Mouse (Mus musculus) c-Kit-positive CD71-positive TER-119-negative erythroid progenitor cells, embryonic 14.5 days (primary cell): Measurements from ENCODE around the gene Robo1.

Experiments used
- DNase-seq: peaks from one replicate; pipeline ENCODE4 v3.0.0-alpha.2; 2013; ENCODE audit warnings: low read depth

Gene Robo1

GRCm38 (mm10) chr16:72603487-72604206, 295.5 kb downstream of the Robo1 start:
- DNase-seq = no peak

GRCm38 (mm10) chr16:72605066-72605465, 297.0 kb downstream of the Robo1 start:
- peak; percentile 10 for DNase-seq

GRCm38 (mm10) chr16:72610661-72611112, 302.6 kb downstream of the Robo1 start:
- DNase-seq = no peak

- no peak for DNase-seq
Measured at GRCm38 (mm10) chr16:72614898-72615297, 306.8 kb downstream of the Robo1 start.

- no peak for DNase-seq
Measured at GRCm38 (mm10) chr16:72615360-72615759, 307.3 kb downstream of the Robo1 start.

- DNase-seq = no peak
Measured at GRCm38 (mm10) chr16:72622371-72622770, 314.3 kb downstream of the Robo1 start.

- no peak for DNase-seq
Measured at GRCm38 (mm10) chr16:72622868-72623267, 314.8 kb downstream of the Robo1 start.

- DNase-seq = no peak
Measured at GRCm38 (mm10) chr16:72633846-72634245, 325.7 kb downstream of the Robo1 start.

GRCm38 (mm10) chr16:72639332-72639940, 331.3 kb downstream of the Robo1 start:
- DNase-seq = no peak

- no peak for DNase-seq
Measured at GRCm38 (mm10) chr16:72640932-72641811, 333.1 kb downstream of the Robo1 start.

GRCm38 (mm10) chr16:72645890-72646289, 337.8 kb downstream of the Robo1 start:
- no peak for DNase-seq

- DNase-seq = no peak
Measured at GRCm38 (mm10) chr16:72649314-72649713, 341.2 kb downstream of the Robo1 start.

GRCm38 (mm10) chr16:72655411-72655810, 347.3 kb downstream of the Robo1 start:
- no peak for DNase-seq

- DNase-seq = no peak
Measured at GRCm38 (mm10) chr16:72662837-72663350, 354.8 kb downstream of the Robo1 start.

GRCm38 (mm10) chr16:72663351-72664232, 355.5 kb downstream of the Robo1 start:
- no peak for DNase-seq

GRCm38 (mm10) chr16:72664233-72664613, 356.1 kb downstream of the Robo1 start:
- no peak for DNase-seq

- no peak for DNase-seq
Measured at GRCm38 (mm10) chr16:72664806-72665205, 356.7 kb downstream of the Robo1 start.

- no peak for DNase-seq
Measured at GRCm38 (mm10) chr16:72665454-72665853, 357.3 kb downstream of the Robo1 start.

- DNase-seq = no peak
Measured at GRCm38 (mm10) chr16:72670240-72671038, 362.3 kb downstream of the Robo1 start.

- no peak for DNase-seq
Measured at GRCm38 (mm10) chr16:72677234-72677633, 369.1 kb downstream of the Robo1 start.

- DNase-seq = no peak
Measured at GRCm38 (mm10) chr16:72678450-72678849, 370.3 kb downstream of the Robo1 start.
